Mouse (Mus musculus): ENCODE measurements around the gene Cdcp1.

- TF ChIP-seq CTCF (IDR thresholded peaks at IDR 0.05; ENCODE audit: low read depth, low read length) (no peak), POLR2A (IDR thresholded peaks at IDR 0.05; ENCODE audit: extremely low read depth, insufficient read depth, low read length) (no peak)
Observed at GRCm38 (mm10) chr9:123127663-123128062, 88.2 kb downstream of the Cdcp1 start.

All from liver, adult 2 months (tissue).